Mouse (Mus musculus): ENCODE data around the gene Erlin1.

DNA sequence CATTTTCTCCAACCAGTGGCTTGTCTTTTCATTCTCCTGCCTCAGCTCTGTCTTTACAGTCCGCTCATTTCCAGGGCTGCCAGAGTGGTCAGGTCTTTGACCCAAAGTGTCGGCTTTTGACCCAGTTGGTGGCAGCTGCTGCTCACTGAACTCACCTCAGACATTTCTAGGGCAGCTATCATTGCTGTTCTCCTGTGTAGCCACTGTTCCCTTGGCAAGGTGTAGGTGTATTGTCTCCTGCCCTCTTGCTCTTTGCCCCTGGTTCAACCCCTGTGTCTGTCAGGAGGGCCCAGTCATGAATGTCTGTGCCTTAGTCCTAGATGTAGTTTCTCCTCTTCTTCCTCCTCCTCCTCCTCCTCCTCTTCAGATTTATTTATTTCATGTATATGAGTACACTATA, 65.3 kb downstream of the Erlin1 start:
- TF ChIP-seq CTCF (IDR thresholded peaks at IDR 0.05; ENCODE audit: control insufficient read depth, insufficient read depth, low read length) (no peak), POLR2A (IDR thresholded peaks at IDR 0.05; ENCODE audit: borderline replicate concordance, control insufficient read depth, low read depth, low read length) (no peak)
